Mouse (Mus musculus): ENCODE data around the gene Gpr87. TPM values are rescaled to one million over a fixed set of nuclear protein-coding genes. Genes with fewer than 3 reads are reported as not detected.
"Not testable (repeated sequence)": the region's sequence is repeated elsewhere in the genome, so short reads cannot be mapped to it uniquely, and the experiment has no call there.

Gpr87 gene
- polyA plus RNA-seq, 1 experiment, result 20.4 TPM

DNA sequence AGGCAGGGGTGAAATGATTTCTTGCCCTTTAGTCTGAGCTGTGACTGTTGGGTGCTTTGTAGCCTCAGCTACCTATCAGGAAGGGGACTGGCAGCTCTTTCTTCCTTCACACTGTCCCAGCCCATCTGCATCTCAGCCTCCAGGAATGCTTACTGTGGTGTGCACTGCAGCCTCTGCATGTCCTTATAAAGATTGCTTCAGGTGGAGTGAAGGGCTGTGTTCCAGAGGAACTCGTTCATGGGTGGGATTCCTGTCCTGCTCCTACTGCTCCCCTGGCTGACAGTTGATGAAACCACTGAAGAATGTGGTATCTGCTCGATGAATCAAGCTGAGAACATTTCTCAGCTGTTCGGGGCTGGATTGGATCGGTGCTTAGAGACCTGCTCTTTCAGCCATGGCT is 7.6 kb downstream of the Gpr87 start:
- DNase-seq (ENCODE audit: low spot score), result no peak

GRCm38 (mm10) chr3:59185662-59186061 is 9.2 kb downstream of the Gpr87 start:
- DNase-seq (ENCODE audit: low spot score), result no peak

DNA sequence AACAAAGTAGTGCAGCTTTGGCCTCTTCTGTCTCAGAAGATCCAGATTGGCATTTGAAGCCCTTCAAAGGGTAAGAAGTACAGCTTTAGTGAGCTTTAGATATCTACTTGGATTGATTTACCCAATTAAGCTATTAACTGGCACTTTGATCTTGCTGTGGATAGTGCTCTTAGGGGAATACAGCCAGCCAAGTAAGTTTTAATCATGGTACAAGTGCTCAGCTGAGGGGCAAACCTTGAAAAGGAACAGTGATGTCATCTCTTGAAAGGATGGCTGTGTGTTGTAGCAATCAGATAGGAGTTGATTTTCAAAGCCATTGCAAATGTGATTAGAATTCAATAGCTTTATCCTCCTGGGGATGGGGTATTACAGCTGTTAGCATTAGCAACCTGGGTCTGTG is 12.8 kb downstream of the Gpr87 start:
- no peak for DNase-seq (ENCODE audit: low spot score)

DNA sequence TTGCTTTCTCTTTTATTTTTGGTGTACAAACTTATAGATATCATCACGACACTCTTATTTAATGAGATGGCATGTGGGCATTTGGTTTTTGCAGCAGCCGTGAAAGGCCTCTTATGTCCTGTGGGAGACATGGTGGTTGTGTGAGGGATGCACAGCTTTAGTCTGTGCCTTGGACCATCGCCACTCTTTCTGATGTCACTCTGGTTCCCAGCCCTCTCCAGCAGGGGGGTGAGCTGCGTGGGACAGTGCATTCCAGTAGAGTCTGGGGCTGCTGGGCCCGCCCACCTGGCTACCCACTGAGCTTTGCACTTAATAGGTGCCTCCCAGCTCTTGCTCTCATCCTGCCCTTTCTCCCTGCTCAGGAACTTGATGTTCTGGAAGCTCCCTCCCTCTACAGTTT is 13.8 kb downstream of the Gpr87 start:
- no peak for DNase-seq (ENCODE audit: low spot score)

DNA sequence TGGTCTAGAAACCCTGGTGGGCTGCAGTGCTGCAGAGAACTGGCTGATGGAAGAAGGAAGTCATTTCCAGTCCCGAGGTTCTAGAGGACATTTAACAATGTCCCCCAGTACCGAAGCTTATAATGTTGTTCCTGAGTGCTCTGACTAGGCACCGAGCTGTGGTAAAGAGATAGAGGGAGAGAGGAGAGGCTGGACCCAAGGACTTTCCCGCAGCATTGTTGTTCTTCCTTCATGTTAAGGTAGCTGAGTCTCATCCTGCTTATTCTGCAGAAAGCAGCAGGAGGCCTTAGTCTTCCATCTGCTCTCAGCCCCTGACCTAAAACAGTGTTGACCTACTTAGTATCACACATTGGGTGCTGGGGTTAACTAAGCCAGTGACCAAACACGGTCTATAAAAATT is 18.0 kb downstream of the Gpr87 start:
- no peak for DNase-seq (ENCODE audit: low spot score)

- DNase-seq (ENCODE audit: low spot score), result no peak
Measured at GRCm38 (mm10) chr3:59175234-59175633, 19.7 kb downstream of the Gpr87 start.

GRCm38 (mm10) chr3:59174426-59175154 is 20.3 kb downstream of the Gpr87 start:
- DNase-seq (ENCODE audit: low spot score), result no peak

GRCm38 (mm10) chr3:59169921-59170627 is 24.8 kb downstream of the Gpr87 start:
- no peak for DNase-seq (ENCODE audit: low spot score)

DNA sequence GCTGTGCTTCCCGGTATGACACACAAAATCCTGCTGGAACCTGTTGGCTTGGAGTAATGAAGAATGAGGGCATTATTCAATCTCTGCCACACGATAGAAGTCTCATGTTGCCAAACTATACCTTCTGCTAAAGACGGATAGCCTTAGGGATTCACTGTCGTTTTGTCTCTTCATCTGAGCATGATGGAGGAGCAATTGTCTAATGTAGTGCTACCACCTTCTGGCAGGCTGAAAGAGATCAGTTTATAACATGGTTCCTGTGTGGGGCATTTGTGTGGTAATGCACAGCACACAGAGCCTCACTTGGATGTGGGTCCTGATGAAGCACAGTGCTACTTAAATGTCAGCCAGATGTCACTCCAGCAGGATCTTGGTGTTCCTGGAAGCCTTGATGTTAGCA is 25.7 kb downstream of the Gpr87 start:
- DNase-seq (ENCODE audit: low spot score), result no peak

GRCm38 (mm10) chr3:59168476-59168875 is 26.4 kb downstream of the Gpr87 start:
- no peak for DNase-seq (ENCODE audit: low spot score)

DNA sequence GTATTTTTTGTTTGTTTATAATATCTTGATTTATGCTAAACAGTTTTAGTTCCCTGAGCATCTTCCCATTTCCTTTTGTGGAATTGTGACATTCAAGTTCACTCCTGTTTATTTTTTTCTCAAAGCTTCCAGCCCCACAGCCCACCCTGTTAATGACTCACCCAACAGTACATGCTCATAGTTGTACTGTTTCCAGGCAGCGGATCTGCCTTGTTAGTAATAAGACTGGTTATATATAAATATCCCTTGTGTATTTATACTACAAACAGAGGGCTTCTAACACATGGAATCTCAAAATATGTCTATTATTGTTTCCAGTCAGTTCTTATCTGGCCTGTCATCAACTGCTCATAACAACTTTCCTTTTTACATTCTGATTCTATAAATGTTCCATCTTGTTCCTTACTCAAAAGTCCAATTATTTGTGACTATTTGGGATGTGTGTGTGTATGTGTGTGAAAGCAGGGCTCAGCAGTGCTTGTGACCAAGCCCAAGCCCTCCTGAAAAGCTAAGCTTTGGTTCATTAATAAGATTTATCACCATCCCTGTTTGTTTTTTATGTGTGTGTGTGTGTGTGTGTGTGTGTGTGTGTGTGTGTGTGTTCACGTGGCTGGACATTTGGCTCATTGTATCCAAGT is 27.4 kb downstream of the Gpr87 start:
- DNase-seq (ENCODE audit: low spot score), result no peak

GRCm38 (mm10) chr3:59160465-59160864 is 34.4 kb downstream of the Gpr87 start:
- no peak for DNase-seq (ENCODE audit: low spot score)

- no peak for DNase-seq (ENCODE audit: low spot score)
Measured at GRCm38 (mm10) chr3:59157048-59157447, 37.9 kb downstream of the Gpr87 start.

DNA sequence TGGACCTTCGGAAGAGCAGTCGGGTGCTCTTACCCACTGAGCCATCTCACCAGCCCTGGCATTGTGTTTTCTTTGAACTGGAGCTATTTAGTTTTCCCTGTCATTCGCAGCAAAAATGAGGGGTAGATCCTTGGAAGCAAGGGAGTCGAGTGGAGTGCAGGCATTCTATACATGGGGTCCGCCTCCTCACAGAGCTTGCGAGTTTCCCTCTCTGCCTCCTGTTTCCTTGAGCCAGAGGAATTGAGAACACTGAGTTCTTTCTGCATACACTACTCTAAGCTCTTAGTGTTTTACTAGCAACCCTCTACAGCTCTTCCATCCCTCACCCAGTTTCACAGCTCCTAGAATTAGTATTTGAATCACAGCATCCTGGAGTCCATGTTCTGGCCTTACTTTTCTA is 39.5 kb downstream of the Gpr87 start:
- no peak for DNase-seq (ENCODE audit: low spot score)

DNA sequence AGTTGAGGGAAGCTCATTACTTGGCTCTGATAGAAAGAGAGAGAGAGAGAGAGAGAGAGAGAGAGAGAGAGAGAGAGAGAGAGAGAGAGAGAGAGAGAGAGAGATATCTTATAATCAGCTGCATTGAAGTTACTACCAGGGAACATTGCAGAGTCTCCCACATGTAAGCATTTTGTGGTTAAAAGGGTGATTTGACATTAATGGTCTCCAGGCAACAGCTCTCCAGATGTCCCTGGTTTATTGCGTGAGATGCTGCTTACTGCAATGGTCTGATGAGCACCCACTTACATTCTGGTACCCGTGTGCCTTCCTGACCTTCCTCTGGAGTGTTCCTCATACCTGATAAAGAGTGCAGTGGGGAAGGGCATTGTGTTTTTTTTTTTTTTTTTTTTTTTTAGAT is 40.0 kb downstream of the Gpr87 start:
- DNase-seq (ENCODE audit: low spot score), result no peak

- DNase-seq (ENCODE audit: low spot score), result no peak
Measured at GRCm38 (mm10) chr3:59153424-59153823, 41.5 kb downstream of the Gpr87 start, which contains the start of gene P2ry14. Gene P2ry14, minus strand, starts transcription at chr3:59153618.

- DNase-seq (ENCODE audit: low spot score), result no peak
Measured at GRCm38 (mm10) chr3:59150624-59151023, 44.3 kb downstream of the Gpr87 start.

GRCm38 (mm10) chr3:59149646-59150045 is 45.3 kb downstream of the Gpr87 start:
- no peak for DNase-seq (ENCODE audit: low spot score)

DNA sequence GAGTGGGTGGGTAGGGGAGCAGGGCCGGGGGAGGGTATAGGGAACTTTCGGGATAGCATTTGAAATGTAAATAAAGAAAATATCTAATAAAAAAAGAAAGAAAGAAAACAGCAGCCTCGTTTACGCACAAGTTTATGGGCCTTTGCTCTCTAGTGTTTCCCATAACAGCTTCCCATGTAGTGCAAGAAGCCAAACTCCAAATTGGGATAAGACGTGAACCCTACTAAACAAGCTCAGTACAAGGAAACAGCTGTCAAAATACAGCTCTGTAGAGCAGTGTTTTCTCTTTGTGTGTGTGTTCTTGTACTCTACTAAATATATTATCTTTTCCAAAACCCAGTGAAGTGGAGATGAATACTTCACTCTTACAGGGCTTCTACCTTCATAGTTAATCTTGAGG is 49.7 kb downstream of the Gpr87 start:
- DNase-seq (ENCODE audit: low spot score), result no peak

- DNase-seq (ENCODE audit: low spot score), result no peak
Measured at GRCm38 (mm10) chr3:59141507-59142305, 53.2 kb downstream of the Gpr87 start.

GRCm38 (mm10) chr3:59140941-59141340 is 54.0 kb downstream of the Gpr87 start:
- not testable (repeated sequence) for DNase-seq (ENCODE audit: low spot score)

- DNase-seq (ENCODE audit: low spot score), result no peak
Measured at GRCm38 (mm10) chr3:59140115-59140514, 54.8 kb downstream of the Gpr87 start.
